Mouse (Mus musculus) lung, embryonic 15.5 days (tissue): Measurements from ENCODE around the gene Mrps2. TPM values are rescaled to one million over a fixed set of nuclear protein-coding genes. Genes with fewer than 3 reads are reported as not detected.
"Not testable (repeated sequence)": the region's sequence is repeated elsewhere in the genome, so short reads cannot be mapped to it uniquely, and the experiment has no call there.

ENCODE experiments used
- ATAC-seq: fragments of 200-750 bp; cut with Nextera tagmentation; 2 replicates; pipeline ENCODE4 v1.8.0; 2017; ENCODE audit warnings: moderate number of reproducible peaks, borderline replicate concordance; ENCODE audit not compliant: low FRiP score, low TSS enrichment; ENCODE audit errors: extremely low read depth
- H3K27ac ChIP-seq: fragments of 300-500 bp; sonication (generic); 2 replicates; pipeline ENCODE4 v1.5.1; 2015; ENCODE audit warnings: moderate library complexity, mild to moderate bottlenecking, inconsistent platforms
- H3K27me3 ChIP-seq: fragments of 300-500 bp; sonication (generic); 2 replicates; pipeline ENCODE4 v1.6.1; 2015; ENCODE audit warnings: inconsistent platforms
- H3K36me3 ChIP-seq: fragments of 300-500 bp; sonication (generic); 2 replicates; pipeline ENCODE4 v1.6.1; 2015; ENCODE audit warnings: inconsistent platforms
- H3K4me1 ChIP-seq: fragments of 300-500 bp; sonication (generic); 2 replicates; pipeline ENCODE4 v1.6.1; 2015; ENCODE audit warnings: inconsistent platforms
- H3K4me2 ChIP-seq: fragments of 300-500 bp; sonication (generic); 2 replicates; pipeline ENCODE4 v1.6.1; 2015; ENCODE audit warnings: inconsistent platforms, mild to moderate bottlenecking, moderate library complexity
- H3K4me3 ChIP-seq: fragments of 300-500 bp; sonication (generic); 2 replicates; pipeline ENCODE4 v1.5.1; 2015; ENCODE audit warnings: mild to moderate bottlenecking, inconsistent platforms
- H3K9ac ChIP-seq: fragments of 300-500 bp; sonication (generic); 2 replicates; pipeline ENCODE4 v1.6.1; 2015; ENCODE audit warnings: inconsistent platforms
- H3K9me3 ChIP-seq: fragments of 300-500 bp; sonication (generic); 2 replicates; pipeline ENCODE4 v1.6.1; 2016; ENCODE audit warnings: inconsistent platforms
- WGBS: fragments of 180-500 bp; shearing (Covaris S2); methylation state at CpG from one replicate; pipeline ENCODE4 v1.1.7; 2015; 5-methylcytosine and 5-hydroxymethylcytosine counted together
- polyA plus RNA-seq: library from polyadenylated mRNA; unstranded; fragments of >200 nt; fragmentation: Nextera tagmentation; extraction: Ambion mirVana; gene quantifications from 2 replicates; pipeline ENCODE4 v1.2.1, GENCODE M21; 2015

Gene Mrps2
- polyA plus RNA-seq, 1 experiment from 2014 or later, result 53.0 TPM

- Histone ChIP-seq H3K4me3 (no peak overlapping the region), H3K27ac (no peak overlapping the region), H3K9me3 (no peaks in the 10 kb centered on the region), H3K36me3 (no peaks in the 10 kb centered on the region), H3K4me2 (no peak overlapping the region), H3K4me1 (no peaks in the 10 kb centered on the region), H3K27me3 (0 out of 2 replicates have a peak, but pooled peaks cover 5% of the 10 kb centered on the region), H3K9ac (no peak overlapping the region)
- WGBS, result 80% methylated on average over 6 of the region's 6 CpGs
- ATAC-seq, result no peak
These were observed 38.4 kb downstream of the Mrps2 start for GRCm38 (mm10) chr2:28506291-28506690.

- peaks cover 13% of the 10 kb centered on the region for H3K4me1 ChIP-seq
- WGBS, result 48% methylated on average over 5 of the region's 5 CpGs
- H3K4me2 ChIP-seq, H3K9me3 ChIP-seq, H3K9ac ChIP-seq, H3K27ac ChIP-seq, ATAC-seq, H3K4me3 ChIP-seq, H3K27me3 ChIP-seq, H3K36me3 ChIP-seq: not testable (repeated sequence)
These were observed 43.7 kb downstream of the Mrps2 start for GRCm38 (mm10) chr2:28511600-28511999.

GRCm38 (mm10) chr2:28512798-28513401 is 45.0 kb downstream of the Mrps2 start, which contains the start of gene Ralgds:
Ralgds (plus strand) TSS chr2:28513125.
- Histone ChIP-seq H3K4me2 (peak within 1 kb of the TSS; percentile 99), H3K27me3 (0 out of 2 replicates have a peak, but pooled peaks cover 5% of the 10 kb centered on the region), H3K9me3 (no peaks in the 10 kb centered on the region), H3K4me3 (peak within 1 kb of the TSS; percentile 70), H3K36me3 (no peaks in the 10 kb centered on the region), H3K27ac (peak within 1 kb of the TSS; percentile 79), H3K9ac (peak within 1 kb of the TSS; percentile 81), H3K4me1 (peaks cover 19% of the 10 kb centered on the region)
- WGBS, result under 1% methylated on average over 61 of the region's 71 CpGs
- peak; percentile 54 for ATAC-seq

GRCm38 (mm10) chr2:28513431-28514370 is 45.8 kb downstream of the Mrps2 start:
- Histone ChIP-seq H3K9ac (peak overlapping the region; percentile 81), H3K27me3 (0 out of 2 replicates have a peak, but pooled peaks cover 5% of the 10 kb centered on the region), H3K4me1 (peaks cover 19% of the 10 kb centered on the region), H3K27ac (peak overlapping the region; percentile 79), H3K4me3 (peak overlapping the region; percentile 70), H3K4me2 (peak overlapping the region; percentile 99), H3K9me3 (no peaks in the 10 kb centered on the region), H3K36me3 (no peaks in the 10 kb centered on the region)
- peak; percentile 32 for ATAC-seq
- 4% methylated on average over 47 of the region's 47 CpGs for WGBS

- peak overlapping the region; percentile 70 for H3K4me3 ChIP-seq
- no peak for ATAC-seq
- H3K27ac ChIP-seq, result no peak overlapping the region
- no peaks in the 10 kb centered on the region for H3K36me3 ChIP-seq
- peaks cover 19% of the 10 kb centered on the region for H3K4me1 ChIP-seq
- WGBS, result 17% methylated on average over 5 of the region's 5 CpGs
- H3K4me2 ChIP-seq, result peak overlapping the region; percentile 99
- no peak overlapping the region for H3K9ac ChIP-seq
- no peaks in the 10 kb centered on the region for H3K9me3 ChIP-seq
- H3K27me3 ChIP-seq, result 0 out of 2 replicates have a peak, but pooled peaks cover 5% of the 10 kb centered on the region
These were observed 46.6 kb downstream of the Mrps2 start for GRCm38 (mm10) chr2:28514489-28514888.

- Histone ChIP-seq H3K27ac (no peak overlapping the region), H3K9ac (no peak overlapping the region), H3K9me3 (no peaks in the 10 kb centered on the region), H3K4me1 (peaks cover 19% of the 10 kb centered on the region), H3K36me3 (no peaks in the 10 kb centered on the region), H3K4me3 (no peak overlapping the region), H3K4me2 (no peak overlapping the region), H3K27me3 (no peaks in the 10 kb centered on the region)
- WGBS, result 41% methylated on average over 5 of the region's 5 CpGs
- ATAC-seq, result no peak
These were observed 49.5 kb downstream of the Mrps2 start for GRCm38 (mm10) chr2:28517206-28517909.

GRCm38 (mm10) chr2:28518231-28518630 is 50.4 kb downstream of the Mrps2 start:
- peaks cover 21% of the 10 kb centered on the region for H3K4me1 ChIP-seq
- no peaks in the 10 kb centered on the region for H3K27me3 ChIP-seq
- H3K4me2 ChIP-seq, result no peak overlapping the region
- H3K9ac ChIP-seq, result no peak overlapping the region
- no peak for ATAC-seq
- H3K27ac ChIP-seq, result no peak overlapping the region
- no peak overlapping the region for H3K4me3 ChIP-seq
- no peaks in the 10 kb centered on the region for H3K9me3 ChIP-seq
- H3K36me3 ChIP-seq, result no peaks in the 10 kb centered on the region
- WGBS, result 68% methylated on average over 2 of the region's 2 CpGs

GRCm38 (mm10) chr2:28520581-28520980 is 52.7 kb downstream of the Mrps2 start:
- Histone ChIP-seq H3K4me3 (no peak overlapping the region), H3K4me1 (peaks cover 31% of the 10 kb centered on the region), H3K9ac (no peak overlapping the region), H3K4me2 (no peak overlapping the region), H3K27me3 (no peaks in the 10 kb centered on the region), H3K27ac (no peak overlapping the region), H3K9me3 (no peaks in the 10 kb centered on the region), H3K36me3 (no peaks in the 10 kb centered on the region)
- 70% methylated on average over 5 of the region's 5 CpGs for whole genome bisulfite sequencing
- ATAC-seq, result no peak

Other genes with a start within 250 kb of the Mrps2 start
- 5.2 and 6.0 TPM in 2 replicates for gene Ppp1r26, start 21.3 kb upstream of the Mrps2 start, polyA plus RNA-seq
- 1.7 and 1.9 TPM in 2 replicates for gene 1700007K13Rik, start 1.7 kb upstream of the Mrps2 start, polyA plus RNA-seq
- 0.98 and 1.8 TPM in 2 replicates for gene Gbgt1, start 28.8 kb downstream of the Mrps2 start, polyA plus RNA-seq
- 2.2 and 3.5 TPM in 2 replicates for gene Gm10134, start 38.0 kb downstream of the Mrps2 start, polyA plus RNA-seq
- 30.9 and 31.7 TPM in 2 replicates for gene Ralgds, start 45.1 kb downstream of the Mrps2 start, polyA plus RNA-seq
- 1.9 TPM in 1 of 2 replicates, not detected in the other for gene Cel, start 95.3 kb downstream of the Mrps2 start, polyA plus RNA-seq
- gene Gtf3c5, start 115.7 kb downstream of the Mrps2 start, polyA plus RNA-seq, result 45.3 and 46.7 TPM in 2 replicates
- gene Gfi1b, start 153.9 kb downstream of the Mrps2 start, polyA plus RNA-seq, result 0.49 and 1.0 TPM in 2 replicates
- gene Tsc1, start 173.2 kb downstream of the Mrps2 start, polyA plus RNA-seq, result 17.8 and 20.6 TPM in 2 replicates
- gene Spaca9, start 231.7 kb downstream of the Mrps2 start, polyA plus RNA-seq, result 3.5 and 4.0 TPM in 2 replicates
- gene Ak8, start 232.1 kb downstream of the Mrps2 start, polyA plus RNA-seq, result 1.7 and 1.9 TPM in 2 replicates